Mouse (Mus musculus) intestine, embryonic 16.5 days (tissue): ENCODE results near the gene Vgll4. TPM values are rescaled to one million over a fixed set of nuclear protein-coding genes. Genes with fewer than 3 reads are reported as not detected.

Experiments
- ATAC-seq: fragments of 200-750 bp; cut with Nextera tagmentation; 2 replicates; pipeline ENCODE4 v1.8.0; 2017; ENCODE audit warnings: moderate TSS enrichment, moderate library complexity
- H3K27ac ChIP-seq: fragments of 300-500 bp; sonication (generic); 2 replicates; pipeline ENCODE4 v1.5.1; 2014; ENCODE audit warnings: mild to moderate bottlenecking, low read length
- H3K27me3 ChIP-seq: fragments of 300-500 bp; sonication (generic); replicated peaks from 2 replicates; pipeline ENCODE4 v1.6.1; 2014; ENCODE audit warnings: low read length, control low read depth, mixed read lengths; ENCODE audit not compliant: control insufficient read depth, insufficient read depth
- H3K36me3 ChIP-seq: fragments of 300-500 bp; sonication (generic); 2 replicates; pipeline ENCODE4 v1.6.1; 2014; ENCODE audit warnings: low read length, control low read depth; ENCODE audit not compliant: control insufficient read depth, insufficient read depth
- H3K4me1 ChIP-seq: fragments of 300-500 bp; sonication (generic); 2 replicates; pipeline ENCODE4 v1.6.1; 2014; ENCODE audit warnings: low read length, control low read depth, mixed read lengths; ENCODE audit not compliant: control insufficient read depth, insufficient read depth
- H3K4me2 ChIP-seq: fragments of 300-500 bp; sonication (generic); 2 replicates; pipeline ENCODE4 v1.6.1; 2014; ENCODE audit warnings: low read depth, low read length, control low read depth
- H3K4me3 ChIP-seq: fragments of 300-500 bp; sonication (generic); 2 replicates; pipeline ENCODE4 v1.5.1; 2014; ENCODE audit warnings: mild to moderate bottlenecking, low read length
- H3K9ac ChIP-seq: fragments of 300-500 bp; sonication (generic); 2 replicates; pipeline ENCODE4 v1.6.1; 2014; ENCODE audit warnings: low read depth, low read length
- H3K9me3 ChIP-seq: fragments of 300-500 bp; sonication (generic); 2 replicates; pipeline ENCODE4 v1.6.1; 2016; ENCODE audit warnings: low read length, control low read depth; ENCODE audit not compliant: control insufficient read depth
- WGBS: fragments of 180-500 bp; shearing (Covaris S2); extraction: QIAGEN DNeasy Blood & Tissue Kit; methylation state at CpG from one replicate; pipeline ENCODE4 v1.1.7; 2014; 5-methylcytosine and 5-hydroxymethylcytosine counted together
- polyA plus RNA-seq: library from polyadenylated mRNA; unstranded; fragments of >200 nt; fragmentation: Nextera tagmentation; extraction: Ambion mirVana; gene quantifications from 2 replicates; pipeline ENCODE4 v1.2.1, GENCODE M21; 2015

Vgll4 gene
- polyA plus RNA-seq, 1 experiment from 2014 or later, result 75.7 TPM

GRCm38 (mm10) chr6:114855644-114856043 is 114.2 kb downstream of the Vgll4 start:
- Histone ChIP-seq H3K4me1 (peaks cover 21% of the 10 kb centered on the region), H3K4me3 (no peak overlapping the region), H3K9me3 (no peaks in the 10 kb centered on the region), H3K36me3 (peaks cover 9% of the 10 kb centered on the region), H3K27ac (no peak overlapping the region), H3K4me2 (no peak overlapping the region), H3K9ac (0 out of 2 replicates have a peak overlapping the region, but pooled peaks have one; percentile 29), H3K27me3 (no peaks in the 10 kb centered on the region)
- peak; percentile 73 for ATAC-seq
- 30% methylated on average over 3 of the region's 3 CpGs for WGBS

- WGBS, result 64% methylated on average over 2 of the region's 2 CpGs
- no peak for ATAC-seq
- H3K9me3 ChIP-seq, result no peaks in the 10 kb centered on the region
- no peaks in the 10 kb centered on the region for H3K27me3 ChIP-seq
- no peak overlapping the region for H3K4me2 ChIP-seq
- H3K9ac ChIP-seq, result no peak overlapping the region
- peaks cover 21% of the 10 kb centered on the region for H3K4me1 ChIP-seq
- no peak overlapping the region for H3K4me3 ChIP-seq
- H3K36me3 ChIP-seq, result peaks cover 3% of the 10 kb centered on the region; the same call in 1 of the 2 replicates
- no peak overlapping the region for H3K27ac ChIP-seq
These were observed 115.4 kb downstream of the Vgll4 start for GRCm38 (mm10) chr6:114854368-114854767.

GRCm38 (mm10) chr6:114852739-114853138 is 117.1 kb downstream of the Vgll4 start:
- Histone ChIP-seq H3K4me3 (no peak overlapping the region), H3K36me3 (no peaks in the 10 kb centered on the region), H3K4me2 (no peak overlapping the region), H3K9me3 (no peaks in the 10 kb centered on the region), H3K27ac (no peak overlapping the region), H3K27me3 (no peaks in the 10 kb centered on the region), H3K4me1 (peaks cover 25% of the 10 kb centered on the region), H3K9ac (no peak overlapping the region)
- WGBS, result 58% methylated on average over 3 of the region's 3 CpGs
- no peak for ATAC-seq

DNA sequence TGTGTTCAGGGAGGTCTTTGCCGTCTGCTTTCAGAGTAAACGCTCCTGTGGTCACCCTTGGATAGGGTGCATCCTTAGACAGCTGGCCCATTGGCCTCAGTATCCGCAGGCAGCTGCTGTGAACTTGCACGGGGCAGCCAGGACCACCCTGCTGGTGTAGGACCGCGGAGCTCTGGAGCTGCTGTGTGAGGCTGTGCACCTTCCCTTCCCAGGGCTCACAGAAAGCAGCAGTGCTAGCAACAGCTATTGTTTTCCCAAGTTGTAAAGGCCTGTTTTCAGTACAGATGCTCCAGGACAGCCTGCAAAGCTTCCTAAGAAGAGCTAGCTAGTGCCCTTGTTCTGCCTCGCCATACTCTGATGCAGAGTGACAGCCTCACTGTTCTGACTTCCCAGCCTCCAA is 118.1 kb downstream of the Vgll4 start:
- H3K9me3 ChIP-seq, result no peaks in the 10 kb centered on the region
- H3K4me1 ChIP-seq, result peaks cover 25% of the 10 kb centered on the region
- no peak overlapping the region for H3K9ac ChIP-seq
- no peak for ATAC-seq
- H3K4me3 ChIP-seq, result no peak overlapping the region
- no peaks in the 10 kb centered on the region for H3K27me3 ChIP-seq
- H3K36me3 ChIP-seq, result no peaks in the 10 kb centered on the region
- no peak overlapping the region for H3K27ac ChIP-seq
- H3K4me2 ChIP-seq, result no peak overlapping the region
- WGBS, result 49% methylated on average over 7 of the region's 7 CpGs

DNA sequence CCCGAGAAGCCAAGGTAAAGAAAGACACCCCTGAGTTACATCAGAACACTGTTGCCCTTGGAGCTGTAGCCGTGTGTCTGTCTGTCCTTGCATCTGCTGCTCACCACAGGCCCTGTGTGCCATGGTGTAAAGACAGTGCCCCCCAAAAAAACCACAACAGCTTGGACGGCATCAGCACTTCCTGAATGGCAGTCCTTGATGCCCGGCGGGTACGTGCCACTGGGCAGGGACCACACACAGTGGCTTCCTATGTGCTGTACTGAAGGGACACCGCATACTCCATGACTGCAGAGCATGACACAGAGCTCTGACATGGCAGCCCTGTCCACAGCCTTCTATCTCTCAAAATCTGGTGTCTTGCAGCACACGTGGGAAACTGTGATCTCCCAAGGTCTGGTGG is 120.0 kb downstream of the Vgll4 start:
- peaks cover 9% of the 10 kb centered on the region for H3K4me1 ChIP-seq
- no peak overlapping the region for H3K4me3 ChIP-seq
- no peak for ATAC-seq
- no peak overlapping the region for H3K27ac ChIP-seq
- H3K9ac ChIP-seq, result no peak overlapping the region
- no peaks in the 10 kb centered on the region for H3K36me3 ChIP-seq
- 82% methylated on average over 8 of the region's 8 CpGs for WGBS
- no peak overlapping the region for H3K4me2 ChIP-seq
- no peaks in the 10 kb centered on the region for H3K27me3 ChIP-seq
- no peaks in the 10 kb centered on the region for H3K9me3 ChIP-seq

DNA sequence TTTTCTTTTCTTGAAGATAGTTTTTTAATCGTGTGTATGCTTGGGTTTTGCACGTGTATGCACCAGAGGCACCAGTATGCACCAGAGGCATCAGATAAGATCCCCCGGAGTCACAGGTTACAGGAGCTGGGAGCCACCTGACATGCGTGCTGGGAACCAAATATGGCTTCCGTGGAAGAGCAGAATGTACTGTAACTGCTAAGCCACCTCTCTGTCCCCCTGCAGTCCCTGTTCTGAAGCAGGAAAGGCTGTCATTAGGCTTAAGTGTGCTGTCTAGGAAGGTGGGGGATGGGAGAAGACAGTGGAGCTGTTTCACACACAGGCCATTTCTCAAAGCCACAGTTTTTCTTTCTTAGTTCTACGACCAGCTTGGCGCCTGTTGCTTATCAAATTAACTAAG is 121.0 kb downstream of the Vgll4 start:
- Histone ChIP-seq H3K9me3 (no peaks in the 10 kb centered on the region), H3K9ac (no peak overlapping the region), H3K27ac (no peak overlapping the region), H3K27me3 (no peaks in the 10 kb centered on the region), H3K4me2 (no peak overlapping the region), H3K4me1 (peaks cover 4% of the 10 kb centered on the region; the same call in 1 of the 2 replicates), H3K4me3 (no peak overlapping the region), H3K36me3 (no peaks in the 10 kb centered on the region)
- WGBS, result 59% methylated on average over 7 of the region's 7 CpGs
- ATAC-seq, result no peak

DNA sequence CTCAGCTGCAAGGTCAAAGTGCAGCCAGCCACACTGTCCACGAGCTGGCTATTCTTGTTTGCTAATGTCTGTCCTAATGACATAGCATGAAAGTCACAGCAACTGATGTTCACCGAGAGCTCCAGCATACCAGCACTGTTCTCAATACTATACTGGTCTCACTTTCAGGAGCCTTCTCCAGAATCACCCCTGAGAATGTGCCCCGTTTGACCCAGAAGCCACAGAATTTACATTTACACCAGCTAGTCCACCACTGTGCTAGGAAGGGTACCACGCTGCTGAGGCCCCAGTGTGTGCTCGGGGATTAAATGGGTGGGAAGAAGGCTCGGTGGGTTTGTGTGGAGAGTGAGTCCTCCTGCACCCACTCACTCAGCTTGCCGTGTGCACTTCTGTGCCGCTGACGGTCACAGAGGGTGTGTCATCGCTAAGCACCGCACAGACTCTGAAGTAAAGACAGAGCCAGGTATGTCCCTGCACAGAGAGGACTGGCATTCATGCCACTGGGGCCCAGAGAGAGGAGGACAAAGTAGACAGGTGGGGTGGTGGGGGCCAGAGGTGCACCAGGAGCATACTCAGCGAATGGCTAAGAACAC is 122.1 kb downstream of the Vgll4 start:
- ATAC-seq, result no peak; the same call in 1 of the 2 replicates
- Histone ChIP-seq H3K4me1 (peaks cover 4% of the 10 kb centered on the region; the same call in 1 of the 2 replicates), H3K9ac (no peak overlapping the region), H3K9me3 (no peaks in the 10 kb centered on the region), H3K4me2 (no peak overlapping the region), H3K4me3 (no peak overlapping the region), H3K27ac (no peak overlapping the region), H3K36me3 (no peaks in the 10 kb centered on the region), H3K27me3 (no peaks in the 10 kb centered on the region)
- WGBS, result 70% methylated on average over 12 of the region's 12 CpGs

DNA sequence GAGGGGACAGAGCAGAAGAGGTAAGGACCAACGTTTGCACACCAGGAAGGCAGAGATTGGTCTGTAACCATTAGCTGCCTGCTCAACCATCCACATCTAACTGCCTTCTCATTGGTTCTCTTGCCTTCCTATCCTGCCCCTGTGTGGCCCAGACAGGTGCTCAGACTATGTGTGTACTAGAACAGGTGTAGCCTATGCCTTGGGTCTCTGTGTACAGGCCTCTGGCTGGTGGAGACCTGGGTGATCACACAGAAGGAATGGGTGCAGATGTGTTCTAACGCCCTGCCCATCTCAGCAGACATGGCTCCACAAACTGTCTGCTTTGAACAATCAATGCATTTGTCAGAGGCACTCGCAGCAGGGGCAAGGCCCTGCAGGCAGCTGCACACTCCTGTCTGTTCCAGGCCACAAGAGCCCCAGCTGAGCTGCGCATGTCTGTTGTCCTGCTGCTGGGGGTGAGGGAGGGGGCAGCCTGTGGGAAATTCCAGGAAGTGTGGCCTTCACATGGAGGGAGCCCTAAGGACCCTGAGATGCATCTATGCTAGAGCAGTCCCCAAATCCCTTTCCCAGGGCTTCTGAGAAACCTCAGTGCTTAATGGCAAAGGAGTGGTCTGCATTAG is 123.5 kb downstream of the Vgll4 start:
- ATAC-seq, result 0 out of 2 replicates have a peak, but pooled peaks have one; percentile 31
- 38% methylated on average over 4 of the region's 4 CpGs for WGBS
- Histone ChIP-seq H3K36me3 (no peaks in the 10 kb centered on the region), H3K4me2 (no peak overlapping the region), H3K4me1 (peaks cover 9% of the 10 kb centered on the region; the same call in 1 of the 2 replicates), H3K9ac (no peak overlapping the region), H3K27ac (no peak overlapping the region), H3K27me3 (no peaks in the 10 kb centered on the region), H3K9me3 (no peaks in the 10 kb centered on the region), H3K4me3 (no peak overlapping the region)

DNA sequence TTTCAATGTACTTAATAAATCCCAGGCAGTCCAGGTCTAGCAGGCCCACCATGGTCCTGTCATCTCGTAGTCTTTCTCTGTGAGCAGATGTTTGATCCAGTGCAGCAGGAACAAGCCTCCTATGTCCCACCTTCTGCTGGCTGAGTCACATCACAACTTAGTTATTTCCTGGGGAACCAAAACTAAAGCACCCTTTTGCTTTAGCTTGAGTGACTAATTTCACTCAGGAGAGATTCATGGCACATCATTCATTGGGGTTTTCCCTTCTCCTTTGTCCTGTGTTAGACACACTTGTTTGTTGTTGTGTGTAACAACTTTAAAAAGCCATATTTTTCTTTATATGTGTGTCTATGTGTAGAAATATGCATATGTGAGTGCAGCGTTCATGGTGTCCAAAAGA is 126.9 kb downstream of the Vgll4 start:
- Histone ChIP-seq H3K4me2 (no peak overlapping the region), H3K4me1 (peaks cover 21% of the 10 kb centered on the region), H3K9me3 (no peaks in the 10 kb centered on the region), H3K9ac (no peak overlapping the region), H3K27me3 (no peaks in the 10 kb centered on the region), H3K36me3 (no peaks in the 10 kb centered on the region), H3K27ac (no peak overlapping the region), H3K4me3 (no peak overlapping the region)
- ATAC-seq, result no peak
- WGBS, result 88% methylated on average over 2 of the region's 2 CpGs
